Mouse (Mus musculus) olfactory bulb, adult 2 months (tissue): ENCODE measurements around the gene Gpr161. TPM values are rescaled to one million over a fixed set of nuclear protein-coding genes. Genes with fewer than 3 reads are reported as not detected.
"Not testable (repeated sequence)": the region's sequence is repeated elsewhere in the genome, so short reads cannot be mapped to it uniquely, and the experiment has no call there.

Source experiments
- H3K27ac ChIP-seq: fragments of 200-500 bp; 2 replicates; pipeline ENCODE4 v1.5.1; 2012; ENCODE audit warnings: low read depth, low read length; ENCODE audit not compliant: insufficient read depth
- H3K4me1 ChIP-seq: fragments of 200-500 bp; 2 replicates; pipeline ENCODE4 v1.6.1; 2012; ENCODE audit warnings: low read length; ENCODE audit not compliant: control insufficient read depth, insufficient read depth
- H3K4me3 ChIP-seq: fragments of 200-500 bp; 2 replicates; pipeline ENCODE4 v1.5.1; 2012; ENCODE audit warnings: mild to moderate bottlenecking, low read depth, low read length, moderate library complexity; ENCODE audit not compliant: insufficient read depth
- CTCF ChIP-seq: fragments of 200-500 bp; IDR thresholded peaks from 2 replicates; pipeline ENCODE4 v1.5.1; 2012; ENCODE audit warnings: low read depth, mild to moderate bottlenecking, low read length, moderate library complexity; ENCODE audit not compliant: insufficient read depth
- POLR2A ChIP-seq: fragments of 200-500 bp; IDR thresholded peaks from 2 replicates; pipeline ENCODE4 v1.6.1; 2012; ENCODE audit warnings: mild to moderate bottlenecking, low read depth, low read length, moderate library complexity; ENCODE audit not compliant: insufficient read depth
- WGBS: fragments of 180-500 bp; shearing (Covaris S2); methylation state at CpG from one replicate; pipeline ENCODE4 v1.1.7; 2018; 5-methylcytosine and 5-hydroxymethylcytosine counted together
- polyA plus RNA-seq: library from polyadenylated mRNA; stranded (reverse); fragments of >200 nt; gene quantifications from 2 replicates; pipeline ENCODE4 v1.2.4, GENCODE M21; 2012; ENCODE audit warnings: low replicate concordance; ENCODE audit not compliant: missing spikeins, insufficient read depth, insufficient read length

The Gpr161 gene
- polyA plus RNA-seq, 1 experiment, result not detected

GRCm38 (mm10) chr1:165327370-165327769, 31.8 kb downstream of the Gpr161 start:
- TF ChIP-seq POLR2A (no peak), CTCF (no peak)
- no peak overlapping the region for H3K27ac ChIP-seq
- no peak overlapping the region for H3K4me3 ChIP-seq
- WGBS, result 58% methylated on average over 2 of the region's 2 CpGs
- H3K4me1 ChIP-seq, result peaks cover 2% of the 10 kb centered on the region

- 81% methylated on average over 5 of the region's 5 CpGs for WGBS
- H3K27ac ChIP-seq, result no peak overlapping the region
Measured at GRCm38 (mm10) chr1:165327831-165328230, 32.2 kb downstream of the Gpr161 start.

DNA sequence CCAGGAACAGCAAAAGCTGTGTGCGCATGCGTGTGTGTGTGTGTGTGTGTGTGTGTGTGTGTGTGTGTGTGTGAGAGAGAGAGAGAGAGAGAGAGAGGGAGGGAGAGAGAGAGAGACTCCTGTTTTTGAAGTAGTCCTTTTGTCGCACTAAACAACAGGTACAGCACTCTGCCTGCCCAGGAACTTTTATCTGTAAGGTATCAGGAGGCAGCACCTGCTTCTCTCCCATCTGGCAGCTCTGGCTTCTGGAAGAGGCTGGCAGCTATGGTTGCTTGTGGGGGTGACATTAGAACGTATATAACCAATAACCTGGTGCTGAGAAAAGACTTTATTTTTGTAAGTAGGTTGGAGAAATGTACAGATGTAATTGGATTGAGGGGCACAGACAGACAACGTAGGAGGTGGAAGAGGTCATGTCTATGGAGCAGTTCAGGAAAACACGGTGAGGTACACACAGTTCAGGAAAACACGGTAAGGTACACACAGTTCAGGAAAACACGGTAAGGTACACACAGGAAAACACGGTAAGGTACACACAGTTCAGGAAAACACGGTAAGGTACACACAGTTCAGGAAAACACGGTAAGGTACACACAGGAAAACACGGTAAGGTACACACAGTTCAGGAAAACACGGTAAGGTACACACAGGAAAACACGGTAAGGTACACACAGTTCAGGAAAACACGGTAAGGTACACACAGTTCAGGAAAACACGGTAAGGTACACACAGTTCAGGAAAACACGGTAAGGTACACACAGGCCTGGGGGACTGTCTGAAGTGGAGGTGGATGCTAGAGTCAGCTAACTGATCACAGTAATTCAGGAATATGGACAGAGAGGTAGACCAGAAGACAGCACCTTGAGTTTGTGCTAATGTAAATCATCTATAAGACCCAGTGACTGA, 33.0 kb downstream of the Gpr161 start:
- H3K27ac ChIP-seq, H3K4me3 ChIP-seq, H3K4me1 ChIP-seq: not testable (repeated sequence)
- WGBS, result 94% methylated on average over 17 of the region's 17 CpGs

More at GRCm38 (mm10) chr1:165327831-165328230, 32.2 kb downstream of the Gpr161 start:
- H3K4me1 ChIP-seq, result peaks cover 2% of the 10 kb centered on the region
- TF ChIP-seq POLR2A, result no peak
- H3K4me3 ChIP-seq, result no peak overlapping the region

- H3K27ac ChIP-seq, result no peak overlapping the region
- H3K4me1 ChIP-seq, result peaks cover 2% of the 10 kb centered on the region
- no peak for TF ChIP-seq CTCF
- TF ChIP-seq POLR2A, result no peak
Measured at GRCm38 (mm10) chr1:165330859-165331258, 35.3 kb downstream of the Gpr161 start.

DNA sequence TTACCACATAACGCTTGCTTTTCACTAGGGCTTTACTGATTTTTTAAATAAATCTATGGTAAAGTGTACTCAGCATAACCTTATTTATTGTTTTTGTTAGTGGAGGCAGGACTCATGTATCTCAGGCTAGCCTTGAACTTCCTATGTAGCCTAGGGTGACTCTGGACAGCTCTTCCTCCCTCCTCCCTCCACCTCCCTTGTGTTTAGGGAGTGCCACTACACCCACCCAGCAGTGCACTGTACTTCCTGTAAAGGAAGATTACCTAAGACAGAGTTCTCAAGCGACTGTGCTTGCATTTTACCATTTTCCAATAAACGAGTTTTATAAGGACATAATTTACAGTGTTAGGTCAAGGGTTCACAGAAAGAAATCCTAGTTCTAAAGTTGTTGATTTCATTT, 37.2 kb downstream of the Gpr161 start:
- Histone ChIP-seq H3K27ac (no peak overlapping the region), H3K4me1 (peaks cover 1% of the 10 kb centered on the region), H3K4me3 (no peak overlapping the region)
- TF ChIP-seq CTCF, result no peak
- TF ChIP-seq POLR2A, result no peak
- 94% methylated on average over 3 of the region's 3 CpGs for WGBS

More at GRCm38 (mm10) chr1:165330859-165331258, 35.3 kb downstream of the Gpr161 start:
- no peak overlapping the region for H3K4me3 ChIP-seq

- WGBS, result 73% methylated on average over 7 of the region's 7 CpGs
- H3K27ac ChIP-seq, result no peak overlapping the region
- TF ChIP-seq POLR2A, result no peak
- no peak for TF ChIP-seq CTCF
- H3K4me3 ChIP-seq, result no peak overlapping the region
- H3K4me1 ChIP-seq, result no peaks in the 10 kb centered on the region
Measured at GRCm38 (mm10) chr1:165342126-165342525, 46.5 kb downstream of the Gpr161 start.

- TF ChIP-seq POLR2A (no peak), CTCF (no peak)
- no peak overlapping the region for H3K4me3 ChIP-seq
- H3K4me1 ChIP-seq, result no peaks in the 10 kb centered on the region
- WGBS, result 18% methylated on average over 4 of the region's 4 CpGs
- H3K27ac ChIP-seq, result no peak overlapping the region
Measured at GRCm38 (mm10) chr1:165344453-165344852, 48.9 kb downstream of the Gpr161 start.

DNA sequence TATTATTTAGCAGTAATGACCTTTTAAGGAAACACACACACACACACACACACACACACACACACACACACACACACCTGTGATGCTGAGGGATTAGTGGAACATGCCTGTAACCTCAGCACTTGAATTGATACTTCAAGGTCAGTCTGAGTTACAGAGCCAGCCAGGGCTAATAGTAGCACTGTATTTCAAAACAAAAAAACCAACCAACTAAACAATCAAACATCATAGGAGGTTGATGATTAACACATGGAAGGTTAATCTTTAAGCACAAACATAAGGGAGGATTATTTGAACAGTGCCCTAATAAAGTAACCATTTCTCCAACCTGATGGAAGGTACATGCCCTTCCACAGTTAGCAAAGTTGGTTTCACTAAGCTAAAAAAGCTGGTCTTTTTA, 53.0 kb downstream of the Gpr161 start:
- H3K4me3 ChIP-seq, result no peak overlapping the region
- no peak overlapping the region for H3K27ac ChIP-seq
- no peaks in the 10 kb centered on the region for H3K4me1 ChIP-seq
- TF ChIP-seq POLR2A (no peak), CTCF (no peak)

DNA sequence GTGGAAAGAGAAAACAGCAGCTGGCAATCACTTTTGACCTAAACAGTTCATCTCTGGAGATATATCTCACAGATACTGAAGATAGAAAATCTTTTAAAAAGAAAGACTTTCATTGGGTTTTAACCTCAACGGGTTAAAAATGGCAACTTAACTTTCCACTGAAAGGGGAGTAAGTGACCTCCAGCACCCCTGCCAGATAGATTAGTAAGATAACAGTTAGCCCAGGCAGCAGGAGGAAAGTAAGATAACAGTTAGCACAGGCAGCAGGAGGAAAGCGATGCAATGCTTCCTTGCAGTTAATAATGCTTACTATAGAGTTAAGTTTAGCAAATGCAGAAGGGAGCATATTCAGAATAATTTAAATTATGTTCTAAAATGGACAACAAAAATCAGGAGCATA, 60.8 kb downstream of the Gpr161 start:
- no peak for TF ChIP-seq CTCF
- TF ChIP-seq POLR2A, result no peak
- WGBS, result 79% methylated on average over 2 of the region's 2 CpGs

More for the DNA sequence above, 60.8 kb downstream of the Gpr161 start:
- Histone ChIP-seq H3K27ac (no peak overlapping the region), H3K4me3 (no peak overlapping the region), H3K4me1 (no peaks in the 10 kb centered on the region)
